16 mouse cellular contexts compared by ENCODE assay signal in the genomic region with DNA sequence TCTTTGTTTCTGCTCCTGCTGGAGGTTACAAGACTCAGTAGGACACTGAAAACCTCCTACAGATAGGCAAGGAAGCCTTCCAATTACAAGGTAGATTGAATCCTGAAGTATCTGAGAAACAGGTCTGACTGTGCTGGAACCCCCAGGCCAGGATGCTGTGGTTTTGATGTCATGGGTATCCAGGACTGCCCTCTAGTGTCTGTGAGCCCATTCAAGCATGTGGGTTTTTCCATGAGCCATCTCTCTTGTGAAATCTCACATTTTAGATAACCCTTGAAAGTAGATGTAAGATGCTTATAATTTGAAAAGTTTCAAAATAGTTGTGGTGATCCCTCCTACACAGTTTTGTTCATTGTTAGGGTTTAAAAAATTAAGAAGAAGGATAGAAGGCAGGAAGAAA. TPM values are rescaled to one million over a fixed set of nuclear protein-coding genes. Genes with fewer than 3 reads are reported as not detected.
DNase-seq lines count a peak whose midpoint lies in the region; ATAC-seq and TF ChIP-seq lines count a peak whose summit lies in the region.
"Had no signal": no experiment of that assay in that cellular context is flagged by ENCODE, and none has a peak within 500 bp of the region (broad histone marks: within the 10 kb centered on the region; RNA-seq: fewer than 3 reads in every experiment).

No protein-coding gene starts in this region.

- peak; percentile 46 for TF ChIP-seq CTCF in intestine, postnatal 0 days (IDR thresholded peaks at IDR 0.05; ENCODE audit: low read depth)
- no peak for TF ChIP-seq CTCF in lung, adult 2 months (IDR thresholded peaks at IDR 0.05; ENCODE audit: insufficient read depth, low read length)
- TF ChIP-seq CTCF in Patski (IDR thresholded peaks at IDR 0.05) = no peak

- no peak overlapping the region for H3K9ac ChIP-seq in intestine, postnatal 0 days (ENCODE audit: low read depth, low read length)
- H3K9ac ChIP-seq in intestine, embryonic 16.5 days (ENCODE audit: low read depth, low read length) = no peak overlapping the region
- no peak overlapping the region for H3K9ac ChIP-seq in lung, embryonic 16.5 days (ENCODE audit: low read length)
- H3K9ac ChIP-seq: forebrain, embryonic 13.5 days; heart, embryonic 13.5 days had no signal

- no peak for ATAC-seq in intestine, postnatal 0 days
- no peak for ATAC-seq in intestine, embryonic 16.5 days
- ATAC-seq in lung, embryonic 16.5 days (ENCODE audit: low read depth) = no peak
- ATAC-seq in Patski = peak; percentile 26
- ATAC-seq in megakaryocyte, adult 5-6 weeks (ENCODE audit: poor library complexity, severe bottlenecking) = peak; percentile 66
- ATAC-seq: activated CD4-positive, CD25-positive, alpha-beta regulatory T cell, adult 4 months; forebrain, embryonic 13.5 days had no signal

- in situ Hi-C loops in Patski (cut with MboI; ENCODE audit: low pct_unique_long_range_greater_than_20kb) = no loop called here

- DNase-seq in lung, adult 2 months = no peak
- no peak for DNase-seq in Patski (ENCODE audit: low read depth, low spot score)
- no peak for DNase-seq in spleen, postnatal 10 days (ENCODE audit: low spot score in 2 of 2)
- no peak for DNase-seq in yolk sac, embryonic 10.5 days (ENCODE audit: low spot score)
- DNase-seq: cerebellum, adult 18-20 months; kidney, adult 18-20 months; layer of hippocampus, postnatal 36 days had no signal

- H3K9me3 ChIP-seq in intestine, postnatal 0 days (ENCODE audit: control insufficient read depth) = no peaks in the 10 kb centered on the region
- no peaks in the 10 kb centered on the region for H3K9me3 ChIP-seq in intestine, embryonic 16.5 days (ENCODE audit: control insufficient read depth, low read length)
- H3K9me3 ChIP-seq in lung, embryonic 16.5 days (ENCODE audit: control insufficient read depth, low read length) = no peaks in the 10 kb centered on the region
- H3K9me3 ChIP-seq: forebrain, embryonic 13.5 days; heart, embryonic 13.5 days; hindbrain, embryonic 10.5 days had no signal

- POLR2A ChIA-PET in Patski (lab: Charles Lee) = no interaction called here

- no peaks in the 10 kb centered on the region for H3K4me1 ChIP-seq in intestine, postnatal 0 days (replicated peaks; ENCODE audit: control insufficient read depth, insufficient read depth, low read length)
- H3K4me1 ChIP-seq in intestine, embryonic 16.5 days (ENCODE audit: control insufficient read depth, insufficient read depth, low read length) = no peaks in the 10 kb centered on the region; the same call in 1 of the 2 replicates
- peaks cover 9% of the 10 kb centered on the region for H3K4me1 ChIP-seq in lung, embryonic 16.5 days (replicated peaks; ENCODE audit: control insufficient read depth, insufficient read depth, low read length)
- no peaks in the 10 kb centered on the region for H3K4me1 ChIP-seq in lung, adult 2 months (ENCODE audit: control insufficient read depth, insufficient read depth, low read length)
- H3K4me1 ChIP-seq: forebrain, embryonic 13.5 days; hindbrain, embryonic 10.5 days had no signal

- no peaks in the 10 kb centered on the region for H3K36me3 ChIP-seq in intestine, postnatal 0 days (ENCODE audit: control insufficient read depth, insufficient read depth)
- H3K36me3 ChIP-seq in intestine, embryonic 16.5 days (ENCODE audit: control insufficient read depth, insufficient read depth, low read length) = no peaks in the 10 kb centered on the region
- no peaks in the 10 kb centered on the region for H3K36me3 ChIP-seq in lung, embryonic 16.5 days (ENCODE audit: control insufficient read depth, insufficient read depth, low read length)
- H3K36me3 ChIP-seq: heart, embryonic 13.5 days; hindbrain, embryonic 10.5 days had no signal

- 0 out of 2 replicates have a peak, but pooled peaks cover 3% of the 10 kb centered on the region for H3K27me3 ChIP-seq in intestine, postnatal 0 days (replicated peaks; ENCODE audit: control insufficient read depth, insufficient read depth, low read length)
- H3K27me3 ChIP-seq in intestine, embryonic 16.5 days (replicated peaks; ENCODE audit: control insufficient read depth, insufficient read depth, low read length) = no peaks in the 10 kb centered on the region
- no peaks in the 10 kb centered on the region for H3K27me3 ChIP-seq in lung, embryonic 16.5 days (ENCODE audit: control insufficient read depth, insufficient read depth, low read depth, low read length)
- H3K27me3 ChIP-seq in Patski = peaks cover 14% of the 10 kb centered on the region
- H3K27me3 ChIP-seq: heart, embryonic 13.5 days had no signal

- H3K4me3 ChIP-seq in intestine, postnatal 0 days (ENCODE audit: low read depth, low read length) = no peak overlapping the region
- no peak overlapping the region for H3K4me3 ChIP-seq in intestine, embryonic 16.5 days (ENCODE audit: low read length)
- no peak overlapping the region for H3K4me3 ChIP-seq in lung, embryonic 16.5 days (ENCODE audit: low read length)
- H3K4me3 ChIP-seq in lung, adult 2 months (replicated peaks; ENCODE audit: extremely low read depth, low read depth, low read length) = no peak overlapping the region
- H3K4me3 ChIP-seq: forebrain, embryonic 13.5 days; heart, embryonic 13.5 days; hindbrain, embryonic 10.5 days; myocyte had no signal

- H3K4me2 ChIP-seq in intestine, postnatal 0 days (replicated peaks; ENCODE audit: low read depth) = no peak overlapping the region
- no peak overlapping the region for H3K4me2 ChIP-seq in intestine, embryonic 16.5 days (ENCODE audit: low read depth, low read length)
- H3K4me2 ChIP-seq in lung, embryonic 16.5 days (ENCODE audit: low read depth, low read length) = no peak overlapping the region
- H3K4me2 ChIP-seq: forebrain, embryonic 13.5 days; heart, embryonic 13.5 days had no signal

- CTCF ChIA-PET in Patski (lab: Charles Lee) = no interaction called here

- H3K27ac ChIP-seq in intestine, postnatal 0 days (ENCODE audit: low read depth, low read length) = no peak overlapping the region
- no peak overlapping the region for H3K27ac ChIP-seq in intestine, embryonic 16.5 days (ENCODE audit: low read length)
- H3K27ac ChIP-seq in lung, embryonic 16.5 days (ENCODE audit: low read length) = peak overlapping the region; percentile 15; the same call in 1 of the 2 replicates
- H3K27ac ChIP-seq: forebrain, embryonic 13.5 days; heart, embryonic 13.5 days; hindbrain, embryonic 10.5 days had no signal

- TF ChIP-seq POLR2A in lung, adult 2 months (IDR thresholded peaks at IDR 0.05; ENCODE audit: borderline replicate concordance, extremely low read depth, low read depth, low read length) = no peak

RNA-seq across cellular contexts. Expression of a gene that starts 6.7 kb away (rescaled TPM):
- polyA plus RNA-seq in intestine, postnatal 0 days (2015; fragmentation: Nextera tagmentation; extraction: Ambion mirVana) = 5.2 and 5.5 TPM in 2 replicates
- 9.2 and 10.2 TPM in 2 replicates for polyA plus RNA-seq in intestine, embryonic 16.5 days (2015; fragmentation: Nextera tagmentation; extraction: Ambion mirVana)
- polyA plus RNA-seq in lung, embryonic 16.5 days (2015; fragmentation: Nextera tagmentation; extraction: Ambion mirVana) = 33.4 and 36.7 TPM in 2 replicates
- 57.7 and 65.9 TPM in 2 replicates for polyA plus RNA-seq in lung, adult 2 months (2012; rRNA removed)
- polyA plus RNA-seq in Patski (2021) = not detected
- total RNA-seq in megakaryocyte, adult 5-6 weeks (2015) = 8.3 and 11.4 TPM in 2 replicates
- 8.9 and 15.0 TPM in 2 replicates for total RNA-seq in megakaryocyte, adult 5-6 weeks (2017)
- polyA plus RNA-seq: activated CD4-positive, CD25-positive, alpha-beta regulatory T cell, adult 4 months had no signal

Comparison
In these comparisons a context has a peak if more than half of its experiments do, and no peak if none do; other contexts are left out.
1. ATAC-seq: peak in Patski (single experiment) and megakaryocyte, adult 5-6 weeks (single experiment); none in intestine, postnatal 0 days (single experiment), intestine, embryonic 16.5 days (single experiment) and lung, embryonic 16.5 days (single experiment).